Mouse (Mus musculus): ENCODE data around the gene Tle3.

The Tle3 gene

GRCm38 (mm10) chr9:61436761-61437160, 64.6 kb downstream of the Tle3 start:
- DNase-seq = no peak

GRCm38 (mm10) chr9:61439092-61439491, 66.9 kb downstream of the Tle3 start:
- DNase-seq = no peak

GRCm38 (mm10) chr9:61439979-61440378, 67.8 kb downstream of the Tle3 start:
- DNase-seq = no peak

DNA sequence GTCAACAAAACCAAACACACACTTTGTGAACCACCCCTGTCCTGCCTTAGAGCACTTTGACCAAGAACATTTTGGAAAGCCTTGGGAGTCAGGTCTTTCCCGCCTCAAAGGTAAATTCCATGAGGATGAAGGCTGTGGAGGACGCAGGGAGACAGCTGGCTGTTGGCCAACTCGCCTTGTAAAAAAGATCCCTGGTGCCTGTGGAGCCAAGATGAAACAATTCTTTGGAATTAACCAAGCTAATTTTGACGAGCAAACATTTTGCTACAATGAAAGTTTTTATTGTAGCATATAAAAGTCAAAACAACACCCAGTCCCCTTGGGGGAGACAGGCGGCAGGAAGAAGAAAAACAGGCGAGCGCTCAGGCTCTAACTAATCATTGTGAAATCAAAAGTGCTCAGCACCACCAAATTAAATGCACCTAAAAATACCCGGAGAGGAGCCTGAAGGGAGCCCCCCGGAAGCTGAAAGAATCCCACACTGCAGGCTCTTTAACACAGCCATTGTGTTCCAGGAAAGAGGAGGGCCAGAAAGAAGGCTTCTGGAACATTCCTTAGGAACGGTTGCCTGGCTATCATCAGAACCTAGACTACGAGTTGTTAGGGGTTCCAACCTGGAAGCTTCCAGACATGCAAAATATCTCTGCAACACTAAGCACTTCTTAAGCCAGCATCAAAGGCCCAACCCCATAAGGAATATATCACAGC, 69.2 kb downstream of the Tle3 start:
- DNase-seq = no peak

DNA sequence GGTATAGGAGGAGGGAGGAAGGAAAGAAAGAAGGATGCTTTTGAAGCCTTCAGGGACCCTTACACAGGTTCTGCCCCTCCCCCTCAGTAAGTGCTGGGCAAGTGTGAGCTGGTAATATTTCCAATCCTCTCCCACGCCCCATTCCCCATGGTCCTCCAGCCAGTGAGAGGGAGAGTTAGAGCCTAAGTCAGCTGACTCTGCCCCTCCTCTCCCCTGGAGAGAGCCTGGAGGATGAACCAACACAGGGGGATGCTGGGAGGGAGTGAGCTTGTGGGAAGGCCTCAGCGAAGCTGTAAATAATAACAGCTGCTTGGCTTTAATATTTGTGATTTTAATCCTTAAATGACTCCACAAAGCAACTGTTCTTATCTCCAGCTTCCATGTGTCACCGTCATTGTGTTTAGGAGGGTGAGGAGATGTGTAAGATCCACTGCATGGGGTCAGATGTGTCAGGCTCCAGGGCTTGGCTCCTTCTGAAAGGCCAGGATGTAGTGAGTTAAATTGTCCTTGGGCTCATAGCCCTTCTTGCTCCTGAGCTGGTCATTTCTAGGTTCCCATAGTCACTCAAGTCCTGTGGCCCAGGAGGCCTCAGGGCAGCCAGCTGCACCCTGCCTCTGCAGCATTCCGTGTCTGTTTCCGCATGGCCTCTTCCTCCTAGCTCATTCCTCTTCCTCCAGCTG, 70.9 kb downstream of the Tle3 start:
- no peak for DNase-seq

- no peak for DNase-seq
Measured at GRCm38 (mm10) chr9:61445151-61445550, 73.0 kb downstream of the Tle3 start.

GRCm38 (mm10) chr9:61445711-61446222, 73.6 kb downstream of the Tle3 start:
- no peak for DNase-seq

DNA sequence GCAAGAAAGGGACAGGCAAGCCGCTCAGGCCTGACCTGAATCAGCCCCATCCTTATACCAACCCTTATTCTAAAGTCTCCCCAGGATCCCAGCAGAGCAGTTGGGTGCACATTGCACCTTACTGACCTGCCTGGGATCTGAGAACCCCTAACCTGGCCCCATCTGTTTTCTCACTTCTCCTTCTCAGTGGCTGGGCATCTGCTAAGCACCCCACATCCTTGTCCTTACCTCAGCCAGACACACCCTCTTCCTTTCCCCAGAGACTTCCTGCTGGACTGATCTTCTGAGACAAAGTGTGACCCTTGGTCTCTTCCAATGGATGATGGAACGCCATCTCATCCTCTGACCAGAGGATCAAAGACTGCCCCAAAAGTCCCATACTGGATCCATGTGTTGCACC, 74.8 kb downstream of the Tle3 start:
- DNase-seq = no peak

- DNase-seq = no peak
Measured at GRCm38 (mm10) chr9:61449363-61449904, 77.3 kb downstream of the Tle3 start.

DNA sequence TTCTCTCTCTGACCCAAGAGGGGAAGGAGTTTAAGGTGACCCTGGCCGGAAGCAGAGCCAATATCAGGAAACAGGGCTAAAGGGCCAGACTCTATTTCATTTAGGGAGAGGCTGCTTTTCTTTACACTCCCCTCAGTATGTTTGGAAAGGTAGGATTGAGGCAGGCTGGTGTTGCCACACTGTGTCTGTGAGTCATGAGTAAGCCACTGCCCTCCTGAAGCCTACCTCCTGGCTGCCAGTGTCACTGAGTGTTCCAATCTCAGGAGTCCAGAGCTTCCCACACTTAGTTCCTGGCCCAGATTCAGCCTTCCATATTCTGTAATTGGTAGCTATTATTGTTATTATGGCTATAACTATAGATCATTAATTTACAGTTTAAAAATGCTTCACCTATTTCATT, 79.9 kb downstream of the Tle3 start:
- no peak for DNase-seq

DNA sequence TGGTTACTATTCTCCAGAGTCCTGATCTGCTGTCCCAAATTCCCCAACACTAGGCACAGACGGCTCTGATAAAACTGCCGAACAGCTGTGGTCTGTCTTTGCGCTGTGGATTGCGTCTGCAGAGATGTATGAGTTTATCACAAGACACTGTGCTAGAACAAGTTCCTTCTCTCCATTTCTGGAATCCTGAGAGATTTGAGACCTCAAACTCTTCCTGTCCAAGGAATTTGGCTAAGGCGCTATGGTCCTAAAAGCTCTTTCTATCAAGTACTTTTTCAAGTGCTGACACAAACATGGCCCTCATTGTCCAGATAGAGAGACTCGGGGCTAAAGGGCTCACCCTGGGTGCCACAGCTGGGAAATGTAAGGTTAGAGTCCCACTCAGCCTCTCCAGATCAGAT, 83.7 kb downstream of the Tle3 start:
- no peak for DNase-seq

- no peak for DNase-seq
Measured at GRCm38 (mm10) chr9:61456441-61457161, 84.4 kb downstream of the Tle3 start.

DNA sequence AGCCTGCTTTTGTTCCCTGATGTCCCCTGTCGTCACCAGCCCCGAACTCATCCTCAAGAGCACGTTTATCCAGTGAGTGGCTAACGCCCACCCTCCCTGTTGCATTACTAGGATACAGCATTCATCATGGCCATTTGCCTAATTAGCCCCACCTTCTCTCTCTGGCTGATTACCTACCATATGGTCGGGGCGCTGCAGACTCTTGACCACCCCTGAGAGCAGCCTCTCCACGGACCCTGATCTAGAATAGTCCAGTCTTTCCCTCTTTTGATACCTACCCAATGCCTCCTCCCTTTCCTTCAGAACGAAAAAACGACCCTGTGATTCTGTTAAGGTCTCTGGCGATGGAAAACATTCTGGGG, 85.0 kb downstream of the Tle3 start:
- no peak for DNase-seq

DNA sequence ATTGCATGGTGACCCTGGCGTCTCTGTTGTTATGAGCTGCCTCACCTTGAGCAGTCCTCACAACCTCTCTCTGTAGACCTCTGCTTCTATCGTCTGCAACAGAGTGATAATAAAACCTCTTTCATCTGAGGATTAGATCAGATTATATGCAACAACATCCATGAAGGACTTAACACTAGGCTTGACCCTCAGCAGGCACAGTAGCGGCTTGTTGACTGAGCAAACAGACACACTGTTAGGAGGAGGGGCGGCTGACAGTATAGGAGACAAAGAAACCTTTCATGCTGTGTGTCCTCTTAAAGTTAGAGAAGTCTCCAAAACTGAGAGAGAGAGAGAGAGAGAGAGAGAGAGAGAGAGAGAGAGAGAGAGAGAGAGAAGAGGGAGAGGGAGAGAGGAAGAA, 89.7 kb downstream of the Tle3 start:
- DNase-seq = no peak

DNA sequence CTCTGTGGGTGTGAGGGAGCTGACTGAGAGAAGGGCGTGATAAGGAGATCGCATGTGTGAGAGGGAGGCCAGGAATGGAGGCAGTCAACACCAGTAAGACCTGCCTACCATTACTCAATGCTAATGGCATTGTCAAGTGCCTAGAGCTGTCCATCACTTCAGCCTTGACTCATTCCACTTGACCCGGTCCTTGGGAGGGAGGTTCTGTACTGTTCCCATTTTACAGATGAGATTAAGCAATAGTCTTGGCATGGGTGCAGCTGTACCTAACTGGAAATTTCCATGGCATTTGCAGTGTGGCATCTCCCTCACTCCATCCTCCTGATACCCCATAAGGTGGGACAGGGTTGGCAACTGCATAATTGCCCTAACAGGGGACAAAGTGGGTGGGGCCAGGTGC, 95.3 kb downstream of the Tle3 start:
- DNase-seq = no peak
